ENCODE assay signal across 29 mouse cellular contexts in genomic region chr2:52967461-52967823, GRCm38 (mm10).
DNase-seq lines count a peak whose midpoint lies in the region; ATAC-seq and TF ChIP-seq lines count a peak whose summit lies in the region.
"Had no signal": no experiment of that assay in that cellular context is flagged by ENCODE, and none has a peak within 500 bp of the region (broad histone marks: within the 10 kb centered on the region; RNA-seq: fewer than 3 reads in every experiment).

No protein-coding gene starts in this region.

- peaks cover 60% of the 10 kb centered on the region for H3K4me1 ChIP-seq in kidney, embryonic 15.5 days
- H3K4me1 ChIP-seq in bone marrow, adult 2 months (ENCODE audit: control insufficient read depth, insufficient read depth, low read length): peaks cover 8% of the 10 kb centered on the region
- H3K4me1 ChIP-seq: liver, embryonic 12.5 days had no signal

- no peak for ATAC-seq in kidney, embryonic 15.5 days (replicated peaks; ENCODE audit: low FRiP score)
- peak; percentile 68; the same call in 1 of the 2 replicates for ATAC-seq in megakaryocyte, adult 5-6 weeks (ENCODE audit: poor library complexity, severe bottlenecking)
- ATAC-seq: activated CD4-positive, CD25-positive, alpha-beta regulatory T cell, adult 4 months; forebrain, embryonic 15.5 days; intestine, embryonic 16.5 days; liver, embryonic 12.5 days; midbrain, embryonic 15.5 days had no signal

- 93% methylated on average over 5 of the region's 5 CpGs for WGBS in kidney, embryonic 15.5 days
- WGBS in bone marrow, adult 2 months: 56% methylated on average over 5 of the region's 5 CpGs

- H3K36me3 ChIP-seq in kidney, embryonic 15.5 days: no peaks in the 10 kb centered on the region
- H3K36me3 ChIP-seq: embryonic facial prominence, embryonic 12.5 days; forebrain, embryonic 10.5 days; forebrain, embryonic 15.5 days; heart, embryonic 13.5 days; hindbrain, embryonic 12.5 days; liver, embryonic 12.5 days; midbrain, embryonic 15.5 days; neural tube, embryonic 12.5 days had no signal

- H3K4me2 ChIP-seq in kidney, embryonic 15.5 days: no peak overlapping the region
- H3K4me2 ChIP-seq: embryonic facial prominence, embryonic 12.5 days; forebrain, embryonic 15.5 days; heart, embryonic 13.5 days; hindbrain, embryonic 12.5 days; liver, embryonic 12.5 days; midbrain, embryonic 15.5 days; neural tube, embryonic 12.5 days had no signal

- no peak overlapping the region for H3K4me3 ChIP-seq in kidney, embryonic 15.5 days (replicated peaks)
- H3K4me3 ChIP-seq in bone marrow, adult 2 months (replicated peaks; ENCODE audit: control insufficient read depth, low read depth, low read length): no peak overlapping the region
- H3K4me3 ChIP-seq: embryonic facial prominence, embryonic 12.5 days; forebrain, embryonic 10.5 days; forebrain, embryonic 15.5 days; heart, adult 2 months; heart, embryonic 13.5 days; hindbrain, embryonic 12.5 days; liver, embryonic 12.5 days; midbrain, embryonic 15.5 days; neural tube, embryonic 12.5 days had no signal

- no peak for DNase-seq in kidney, adult 9 months
- peak; percentile 45 for DNase-seq in gonadal fat pad, adult 2 months (ENCODE audit: low read depth)
- DNase-seq in lung, postnatal 14 days: no peak
- DNase-seq in MN1 (ENCODE audit: low spot score): no peak
- DNase-seq: adrenal gland, adult 2 months; adrenal gland, postnatal 36 days; gastrocnemius, postnatal 25 days; heart, adult 2 months; heart, postnatal 10 days; kidney, adult 8-10 months; kidney, postnatal 14 days; layer of hippocampus, adult 9-11 months; lung, adult 2 months; right cerebral cortex, adult 18-20 months; spleen, adult 18-20 months; thymus, postnatal 25 days had no signal

- no peak overlapping the region for H3K9ac ChIP-seq in kidney, embryonic 15.5 days
- H3K9ac ChIP-seq: embryonic facial prominence, embryonic 12.5 days; forebrain, embryonic 15.5 days; heart, embryonic 13.5 days; hindbrain, embryonic 12.5 days; liver, embryonic 12.5 days; midbrain, embryonic 15.5 days; neural tube, embryonic 12.5 days had no signal

- TF ChIP-seq POLR2A in bone marrow, adult 2 months (IDR thresholded peaks at IDR 0.05; ENCODE audit: borderline replicate concordance, control insufficient read depth, low read depth, low read length): no peak

- no peak for TF ChIP-seq CTCF in bone marrow, adult 2 months (IDR thresholded peaks at IDR 0.05; ENCODE audit: control insufficient read depth, insufficient read depth, low read length)

- H3K27me3 ChIP-seq in kidney, embryonic 15.5 days: no peaks in the 10 kb centered on the region
- H3K27me3 ChIP-seq: embryonic facial prominence, embryonic 12.5 days; forebrain, embryonic 15.5 days; heart, embryonic 13.5 days; hindbrain, embryonic 12.5 days; liver, embryonic 12.5 days; midbrain, embryonic 15.5 days; neural tube, embryonic 12.5 days had no signal

- peak overlapping the region; percentile 66; the same call in 1 of the 2 replicates for H3K27ac ChIP-seq in kidney, embryonic 15.5 days
- H3K27ac ChIP-seq in bone marrow, adult 2 months (ENCODE audit: control insufficient read depth, insufficient read depth, low read depth, low read length, poor library complexity): peak overlapping the region; percentile 67
- H3K27ac ChIP-seq: forebrain, embryonic 10.5 days; forebrain, embryonic 15.5 days; heart, adult 2 months; heart, embryonic 13.5 days; hindbrain, embryonic 12.5 days; liver, embryonic 12.5 days; midbrain, embryonic 15.5 days; neural tube, embryonic 12.5 days had no signal

- H3K9me3 ChIP-seq in kidney, embryonic 15.5 days (replicated peaks): no peaks in the 10 kb centered on the region
- H3K9me3 ChIP-seq: embryonic facial prominence, embryonic 12.5 days; forebrain, embryonic 10.5 days; forebrain, embryonic 15.5 days; heart, embryonic 13.5 days; hindbrain, embryonic 12.5 days; liver, embryonic 12.5 days; midbrain, embryonic 15.5 days; neural tube, embryonic 12.5 days had no signal
